Mouse (Mus musculus) brain, embryonic 14.5 days (tissue): Measurements from ENCODE around the gene 3110082I17Rik. TPM values are rescaled to one million over a fixed set of nuclear protein-coding genes. Genes with fewer than 3 reads are reported as not detected.

Experiments used
- DNase-seq: peaks from one replicate; pipeline ENCODE4 v3.0.0-alpha.2; 2011; ENCODE audit warnings: low read depth
- CTCF ChIP-seq: fragments of 200-500 bp; IDR thresholded peaks from 2 replicates; pipeline ENCODE4 v1.5.1; 2012; ENCODE audit warnings: inconsistent platforms, mild to moderate bottlenecking, moderate library complexity, borderline replicate concordance; ENCODE audit not compliant: insufficient read depth, insufficient read length; ENCODE audit errors: extremely low read depth
- POLR2A ChIP-seq: fragments of 200-500 bp; IDR thresholded peaks from 2 replicates; pipeline ENCODE4 v1.6.1; 2012; ENCODE audit warnings: mild to moderate bottlenecking, inconsistent platforms, borderline replicate concordance; ENCODE audit not compliant: poor library complexity, insufficient read depth, insufficient read length, severe bottlenecking; ENCODE audit errors: extremely low read depth
- polyA plus RNA-seq: library from polyadenylated mRNA; depleted of rRNA; stranded (reverse); fragments of >200 nt; gene quantifications from 2 replicates; pipeline ENCODE4 v1.2.3, GENCODE M21; 2012

Gene 3110082I17Rik
- polyA plus RNA-seq, 1 experiment: 12.3 TPM

DNA sequence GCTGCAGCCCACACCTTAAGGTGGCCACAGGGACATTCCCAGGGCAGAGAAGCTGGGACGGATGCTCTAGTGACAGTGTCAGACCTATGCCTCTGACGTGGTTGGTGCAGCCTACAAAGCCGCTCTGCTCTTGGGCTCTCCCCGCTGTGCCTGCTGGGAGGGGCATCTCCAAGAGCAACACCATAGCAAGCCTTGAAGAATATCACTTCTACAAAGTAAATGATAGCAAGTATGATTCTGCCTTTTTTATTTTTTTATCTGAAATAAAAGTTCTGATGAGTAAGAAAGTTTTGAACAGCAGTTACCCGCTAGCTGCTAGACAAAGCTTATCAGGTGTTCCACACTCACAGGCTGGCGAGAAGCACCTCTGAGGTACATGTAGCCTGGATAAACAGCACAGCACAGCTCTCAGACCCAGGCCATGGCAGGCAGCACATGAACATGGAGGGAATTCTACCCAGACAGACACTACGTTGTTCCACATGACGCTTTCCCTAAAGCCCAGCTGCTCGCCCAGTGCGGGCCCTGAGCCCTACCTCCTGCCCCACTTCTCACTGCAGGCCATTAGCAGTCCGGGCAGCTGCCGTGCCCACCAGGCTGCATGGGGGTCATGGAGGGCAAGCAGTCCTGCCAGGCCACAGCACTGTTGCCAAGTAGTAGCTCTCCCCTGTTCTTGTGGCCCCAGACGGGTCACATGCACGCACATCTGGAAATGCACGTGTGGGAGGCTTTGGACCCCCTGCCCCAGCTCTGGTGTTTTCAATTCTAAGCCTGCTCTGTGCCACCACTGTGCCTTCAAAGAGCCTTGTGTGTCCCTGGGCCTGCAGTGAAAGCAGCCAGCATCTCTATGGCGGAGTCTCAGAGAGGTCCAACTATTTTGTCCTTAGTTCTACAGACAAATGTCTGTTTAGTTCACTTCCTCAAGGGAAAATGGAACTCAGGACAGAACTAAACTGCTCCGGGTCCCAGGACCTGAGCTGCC lies 71.3 kb downstream of the 3110082I17Rik start:
- DNase-seq: no peak

DNA sequence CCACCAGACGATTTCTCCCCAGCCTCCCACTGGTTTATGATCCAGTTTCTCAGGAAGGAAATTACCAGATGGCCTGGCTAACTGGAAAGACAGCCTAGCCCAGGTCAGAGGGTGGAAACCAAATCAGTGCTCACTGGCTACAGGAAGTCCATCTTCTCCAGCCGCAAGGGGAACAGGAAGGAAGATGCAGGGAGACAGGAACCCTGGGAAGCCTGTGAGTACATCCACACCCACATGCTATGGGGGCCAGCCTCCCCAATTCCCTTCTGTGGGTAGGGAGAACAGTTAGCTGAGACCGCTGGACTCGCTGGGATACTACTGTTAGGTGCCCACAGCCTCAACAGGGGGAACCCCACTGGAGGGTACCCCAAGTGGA lies 72.1 kb downstream of the 3110082I17Rik start:
- DNase-seq: no peak

More for the DNA sequence above, 71.3 kb downstream of the 3110082I17Rik start:
- TF ChIP-seq CTCF: no peak

DNA sequence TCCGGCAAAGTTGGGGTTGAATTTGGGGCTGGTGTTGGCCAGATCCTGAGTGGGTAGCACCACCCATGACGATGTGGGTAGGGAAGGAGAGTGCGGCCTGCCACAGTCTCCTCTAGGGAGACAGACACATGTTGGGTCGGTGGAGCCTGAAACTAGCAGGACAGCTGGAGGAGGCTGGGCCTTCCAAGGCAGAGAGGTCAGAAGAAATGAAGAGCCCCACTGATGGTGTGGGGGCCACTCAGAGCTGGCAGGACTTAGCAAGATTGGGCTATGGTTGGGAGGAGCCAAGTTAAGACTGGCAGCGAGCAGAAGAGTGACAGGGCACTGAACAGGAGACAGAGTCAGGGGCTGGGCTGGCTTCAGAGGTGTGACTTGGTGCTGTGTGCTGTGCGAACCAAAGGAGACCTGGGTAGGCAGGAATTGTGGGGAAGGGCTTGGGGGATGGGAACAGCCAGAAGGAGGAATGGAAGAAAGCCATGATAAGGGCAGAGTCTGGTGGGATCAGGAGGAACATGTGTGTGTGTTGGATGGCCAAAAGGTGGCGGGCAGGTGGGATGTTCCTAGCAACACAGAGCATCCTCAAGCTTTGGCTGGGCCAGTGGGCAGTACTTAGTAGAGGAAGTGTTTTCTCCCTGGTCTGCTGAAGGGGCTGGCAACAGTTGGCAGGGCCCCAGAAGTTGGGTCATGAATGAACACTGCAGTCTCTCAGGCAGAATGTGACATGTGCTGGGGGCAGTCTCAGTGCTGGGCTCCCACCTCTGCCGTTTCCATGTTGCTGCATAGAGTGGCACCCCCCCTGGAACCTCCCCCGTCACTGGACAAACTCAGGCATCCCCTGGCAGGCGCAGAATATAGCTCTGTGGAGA lies 72.8 kb downstream of the 3110082I17Rik start:
- peak; percentile 52 for DNase-seq
- TF ChIP-seq POLR2A (no peak), CTCF (no peak)

More for the DNA sequence above, 72.1 kb downstream of the 3110082I17Rik start:
- TF ChIP-seq CTCF (no peak), POLR2A (no peak)

DNA sequence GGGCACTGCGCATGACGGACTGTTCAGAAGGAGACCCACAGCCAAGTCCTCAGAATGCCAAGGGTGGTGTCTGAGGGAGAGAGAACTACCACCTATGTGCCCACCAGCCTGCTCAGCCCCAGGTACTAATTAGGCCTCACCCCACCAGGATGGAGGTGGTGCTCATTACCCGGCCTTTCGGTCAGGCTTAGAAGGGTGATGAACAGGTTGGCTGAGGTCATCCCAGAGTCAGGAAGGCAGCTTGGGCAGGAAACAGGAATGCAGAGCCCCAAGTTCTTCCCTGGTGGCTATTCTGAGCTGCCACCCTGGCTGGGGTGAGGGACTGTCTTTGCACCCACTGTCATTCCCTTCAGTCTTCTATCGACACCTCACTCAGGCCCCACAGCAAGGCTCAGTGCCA lies 74.3 kb downstream of the 3110082I17Rik start:
- no peak for DNase-seq
- no peak for TF ChIP-seq POLR2A

DNA sequence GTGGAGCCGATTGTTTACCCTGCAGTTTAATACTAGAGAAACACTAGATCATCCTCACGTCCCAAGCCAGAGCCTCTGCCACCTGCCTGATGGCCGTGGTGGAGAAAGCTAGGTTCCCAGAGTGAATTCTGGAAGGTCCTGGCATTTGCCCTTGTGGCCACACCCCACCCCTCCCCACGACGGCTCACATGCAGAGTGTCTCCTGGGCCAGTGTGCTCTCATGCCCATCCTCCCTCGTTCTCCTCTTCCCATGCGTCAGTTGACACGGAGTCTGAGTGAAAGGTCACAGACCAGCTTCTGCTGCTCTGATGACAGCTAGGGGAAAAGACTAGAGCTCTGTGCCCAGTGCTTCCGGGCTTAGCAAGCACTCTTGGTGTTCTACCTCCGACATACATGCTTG lies 75.8 kb downstream of the 3110082I17Rik start:
- no peak for TF ChIP-seq POLR2A
- TF ChIP-seq CTCF: no peak
- DNase-seq: no peak

GRCm38 (mm10) chr5:139383234-139383633 lies 77.1 kb downstream of the 3110082I17Rik start:
- no peak for DNase-seq

GRCm38 (mm10) chr5:139382760-139383159 lies 77.6 kb downstream of the 3110082I17Rik start:
- TF ChIP-seq CTCF (no peak), POLR2A (no peak)
- peak; percentile 25 for DNase-seq

More at GRCm38 (mm10) chr5:139383234-139383633, 77.1 kb downstream of the 3110082I17Rik start:
- no peak for TF ChIP-seq POLR2A
- TF ChIP-seq CTCF: no peak

- no peak for DNase-seq
- TF ChIP-seq POLR2A: no peak
- no peak for TF ChIP-seq CTCF
Measured at GRCm38 (mm10) chr5:139381586-139382513, 78.5 kb downstream of the 3110082I17Rik start.

- peak; percentile 91 for DNase-seq
Measured at GRCm38 (mm10) chr5:139380385-139381248, 79.7 kb downstream of the 3110082I17Rik start.

GRCm38 (mm10) chr5:139379771-139380384 lies 80.4 kb downstream of the 3110082I17Rik start:
- DNase-seq: no peak
- TF ChIP-seq CTCF (no peak), POLR2A (no peak)

More at GRCm38 (mm10) chr5:139380385-139381248, 79.7 kb downstream of the 3110082I17Rik start:
- no peak for TF ChIP-seq CTCF
- no peak for TF ChIP-seq POLR2A

- TF ChIP-seq CTCF: no peak
- TF ChIP-seq POLR2A: no peak
- peak; percentile 65 for DNase-seq
Measured at GRCm38 (mm10) chr5:139378986-139379629, 81.2 kb downstream of the 3110082I17Rik start.

DNA sequence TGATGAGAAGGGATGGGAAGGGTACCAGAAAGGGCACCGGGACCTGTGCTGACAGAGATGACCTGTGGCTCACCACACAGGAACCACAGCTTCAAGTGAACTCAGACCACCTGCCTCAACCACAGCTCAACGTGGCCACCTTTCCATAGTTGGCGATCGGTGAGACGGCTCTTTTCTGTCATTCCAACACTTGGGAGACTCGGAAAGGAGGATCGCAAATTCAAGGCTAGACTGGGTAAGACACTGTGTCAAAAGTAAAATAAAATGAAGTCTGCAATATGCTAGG lies 82.1 kb downstream of the 3110082I17Rik start:
- no peak for TF ChIP-seq CTCF
- TF ChIP-seq POLR2A: no peak
- no peak for DNase-seq
